Mouse (Mus musculus) adrenal gland, postnatal 14 days (tissue): Measurements from ENCODE around the gene Nle1. TPM values are rescaled to one million over a fixed set of nuclear protein-coding genes. Genes with fewer than 3 reads are reported as not detected.

Experiments used
- DNase-seq: peaks from one replicate; pipeline ENCODE4 v3.0.0; 2021; ENCODE audit warnings: mixed read lengths
- total RNA-seq: library from RNA; stranded (reverse); gene quantifications from 2 replicates; pipeline ENCODE4 v1.2.3, GENCODE M21; 2021

Nle1 gene
- total RNA-seq, 1 experiment from 2014 or later, result 17.7 TPM

DNA sequence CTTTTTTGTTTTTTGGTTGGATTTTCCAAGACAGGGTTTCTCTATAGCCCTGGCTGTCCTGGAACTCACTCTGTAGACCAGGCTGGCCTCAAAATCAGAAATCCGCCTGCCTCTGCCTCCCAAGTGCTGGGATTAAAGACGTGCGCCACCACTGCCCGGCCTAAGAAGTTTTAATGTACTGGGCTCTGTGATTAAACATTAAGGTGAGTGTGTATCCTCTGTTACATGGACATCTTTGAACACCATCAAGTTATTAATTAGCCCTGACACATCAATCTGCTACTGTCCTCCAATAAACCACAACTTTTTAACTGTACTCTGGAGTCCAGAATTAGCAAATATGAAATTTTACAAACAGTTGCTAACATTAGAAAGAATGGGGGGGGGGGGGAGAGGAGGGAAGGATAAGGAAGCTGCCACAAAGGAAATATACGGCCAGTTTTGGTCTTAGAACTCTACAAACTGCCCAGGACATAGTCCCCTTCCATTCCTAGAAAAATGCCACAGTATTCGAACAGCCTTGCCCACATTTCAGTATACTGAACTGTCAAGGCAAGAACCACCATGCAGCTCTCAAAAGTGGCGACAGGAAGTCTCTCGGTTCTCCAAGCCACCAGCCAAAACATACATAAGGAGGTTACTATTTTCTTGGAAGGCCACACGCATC, 38.6 kb downstream of the Nle1 start:
- no peak for DNase-seq

DNA sequence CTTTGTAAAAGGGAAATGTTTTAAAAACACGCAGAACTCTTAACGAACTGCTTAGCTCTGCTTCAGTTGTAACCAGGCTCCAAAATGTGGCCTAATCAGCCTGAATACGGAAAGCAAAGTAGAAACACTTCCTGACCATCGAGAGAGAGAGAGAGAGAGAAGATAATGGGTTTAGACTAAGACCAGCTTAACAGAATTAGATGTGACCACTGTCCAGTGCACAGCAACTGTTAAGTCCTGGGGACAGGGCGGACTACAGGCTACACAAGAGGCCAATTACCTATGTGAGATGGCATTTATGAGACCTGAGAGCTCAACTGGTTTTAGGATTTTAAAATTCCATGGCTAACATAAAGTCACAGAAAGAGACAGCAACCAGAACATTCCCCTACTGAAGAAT, 40.3 kb downstream of the Nle1 start:
- DNase-seq, result no peak

DNA sequence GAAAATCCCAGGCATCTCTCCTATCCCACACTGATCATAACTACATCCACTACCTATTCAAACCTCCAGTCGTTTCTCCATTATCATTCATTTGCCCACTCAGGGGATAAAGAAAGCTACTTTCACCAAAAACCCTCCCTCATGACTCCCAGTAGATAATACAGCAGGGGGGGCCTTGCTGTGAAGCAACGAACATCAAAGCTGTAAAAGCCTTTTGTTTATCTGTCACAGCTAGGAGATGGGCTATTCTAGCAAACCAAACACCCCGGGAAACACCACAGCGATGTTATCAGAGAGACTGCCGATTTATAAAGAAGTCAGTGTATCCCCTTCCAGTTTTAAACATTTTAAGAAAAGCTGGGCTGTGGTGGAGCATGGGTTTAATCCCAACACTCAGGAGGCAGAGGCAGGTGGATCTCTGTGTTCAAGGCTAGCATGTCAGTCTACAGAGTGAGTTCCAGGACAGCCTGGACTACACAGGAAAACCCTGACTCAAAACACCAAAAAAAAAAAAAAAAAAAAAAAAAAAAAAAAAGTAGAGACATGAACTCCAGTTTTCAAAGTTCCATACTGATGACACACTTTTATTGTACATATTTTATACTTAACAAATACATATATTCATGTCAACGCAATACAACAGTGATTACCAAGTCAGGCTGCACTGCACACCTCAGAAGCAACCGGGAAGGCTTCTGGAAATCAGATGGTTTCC, 41.2 kb downstream of the Nle1 start:
- DNase-seq, result no peak

DNA sequence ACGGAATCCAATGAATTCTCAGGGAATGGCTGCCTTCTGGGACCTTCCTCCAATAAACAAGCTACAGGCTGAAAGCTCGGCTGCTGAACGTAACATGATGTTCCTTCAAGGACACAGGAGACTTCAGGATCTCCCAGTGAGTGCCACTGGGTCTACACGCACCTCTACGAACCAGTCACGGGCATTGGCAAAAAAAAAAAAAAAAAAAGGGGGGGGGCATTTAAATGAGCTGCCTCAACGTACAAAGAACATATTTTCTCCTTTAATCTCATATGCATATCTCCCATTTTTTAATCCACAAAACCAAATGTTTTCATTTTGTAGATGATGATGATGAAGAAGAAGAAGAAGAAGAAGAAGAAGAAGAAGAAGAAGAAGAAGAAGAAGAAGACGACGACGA, 42.3 kb downstream of the Nle1 start:
- DNase-seq, result no peak

DNA sequence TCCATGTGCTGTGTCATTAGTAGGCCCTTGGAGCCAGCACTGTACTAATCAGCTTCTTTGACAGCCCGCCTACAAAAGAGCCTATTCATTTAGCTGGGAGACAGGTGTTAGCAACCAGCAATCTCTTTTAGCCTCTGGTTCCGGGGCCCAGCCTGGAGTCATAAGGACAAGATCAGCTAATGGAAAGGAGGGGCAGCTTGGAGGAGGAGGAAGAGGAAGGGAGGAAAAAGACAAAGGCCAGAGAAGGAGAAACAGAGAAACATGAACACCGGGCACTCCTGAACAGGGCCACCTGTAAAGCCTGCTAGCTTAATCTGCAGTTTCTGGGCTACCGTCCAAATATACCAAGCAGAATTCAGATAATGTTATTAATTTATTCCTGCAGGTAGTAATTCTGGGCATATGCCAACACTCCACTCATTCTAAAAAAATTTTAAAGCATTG, 44.7 kb downstream of the Nle1 start:
- no peak for DNase-seq

DNA sequence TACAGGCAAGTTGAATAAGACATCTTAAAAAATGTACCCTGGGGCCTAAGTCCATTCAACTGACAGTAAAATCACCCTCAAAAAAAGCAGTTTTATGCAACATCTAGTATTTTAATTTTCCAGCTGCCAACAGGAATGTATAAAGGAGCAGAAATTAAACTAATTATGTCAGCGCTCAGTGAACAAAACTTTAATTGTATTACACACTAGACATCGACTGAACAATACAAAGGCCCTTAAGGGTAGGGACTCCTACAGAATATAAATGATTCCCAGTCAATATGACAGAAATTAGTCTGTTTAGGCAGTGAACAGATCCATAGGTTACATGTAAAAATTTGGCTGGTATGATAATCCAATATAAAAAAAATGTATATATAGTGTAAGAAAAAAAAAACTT, 45.2 kb downstream of the Nle1 start:
- DNase-seq, result no peak

DNA sequence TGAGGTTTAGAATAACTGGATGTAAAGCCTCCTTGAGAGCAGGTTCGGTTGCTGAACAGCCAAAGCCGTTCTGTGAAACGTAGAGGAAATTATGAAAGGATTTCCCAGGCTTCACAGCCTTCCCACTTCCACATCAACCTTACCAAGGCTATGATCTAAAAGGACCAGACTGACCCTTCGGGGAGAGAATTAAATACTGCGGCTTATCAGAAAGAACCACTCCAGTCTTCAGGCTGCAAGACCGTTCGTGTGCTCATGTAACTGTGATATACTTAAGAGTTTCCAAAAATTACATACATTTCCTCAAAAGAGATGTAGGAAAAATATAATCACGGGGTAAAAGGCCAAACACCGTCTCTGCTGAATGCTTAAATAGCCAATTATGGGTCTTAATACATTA, 45.6 kb downstream of the Nle1 start:
- DNase-seq, result no peak

DNA sequence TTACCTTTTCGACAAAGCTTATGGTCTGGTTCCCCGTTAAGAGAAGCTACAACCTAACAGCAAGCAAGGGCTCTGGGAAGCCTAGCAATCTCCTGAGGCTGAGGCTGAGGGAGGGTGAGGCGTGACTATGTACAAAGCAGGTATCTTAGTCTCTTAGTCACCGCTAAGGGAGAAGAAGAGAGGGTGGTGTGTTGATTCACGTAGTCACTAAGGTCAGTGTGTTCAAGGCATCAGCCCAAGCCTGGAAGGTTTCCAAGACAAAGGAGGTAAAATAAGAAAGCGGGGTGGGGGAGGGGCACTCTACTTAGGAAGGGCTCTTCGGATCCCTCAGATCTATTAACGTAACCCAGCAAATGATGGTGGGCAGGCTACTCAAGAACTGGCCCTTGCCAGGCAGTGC, 46.7 kb downstream of the Nle1 start:
- DNase-seq, result peak; percentile 29

DNA sequence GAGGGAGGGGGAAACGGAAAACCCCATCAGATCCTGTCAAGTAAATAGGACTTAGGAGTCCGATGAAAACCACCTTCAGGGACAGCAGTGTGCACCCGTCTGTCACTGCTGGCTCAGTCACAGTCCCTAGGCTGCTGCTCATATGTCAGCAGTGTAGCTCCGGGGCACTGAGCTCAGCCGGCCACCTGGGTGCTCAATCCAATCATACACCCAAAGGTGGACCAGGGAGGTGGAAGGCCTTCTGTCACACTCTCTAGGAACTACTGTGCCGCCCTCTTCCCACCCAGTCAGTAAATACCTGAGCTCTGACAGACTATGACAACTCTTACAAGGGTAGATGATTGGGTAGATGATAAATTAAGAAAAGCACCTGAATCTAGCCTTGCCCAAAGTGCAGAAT, 47.5 kb downstream of the Nle1 start:
- DNase-seq, result no peak

DNA sequence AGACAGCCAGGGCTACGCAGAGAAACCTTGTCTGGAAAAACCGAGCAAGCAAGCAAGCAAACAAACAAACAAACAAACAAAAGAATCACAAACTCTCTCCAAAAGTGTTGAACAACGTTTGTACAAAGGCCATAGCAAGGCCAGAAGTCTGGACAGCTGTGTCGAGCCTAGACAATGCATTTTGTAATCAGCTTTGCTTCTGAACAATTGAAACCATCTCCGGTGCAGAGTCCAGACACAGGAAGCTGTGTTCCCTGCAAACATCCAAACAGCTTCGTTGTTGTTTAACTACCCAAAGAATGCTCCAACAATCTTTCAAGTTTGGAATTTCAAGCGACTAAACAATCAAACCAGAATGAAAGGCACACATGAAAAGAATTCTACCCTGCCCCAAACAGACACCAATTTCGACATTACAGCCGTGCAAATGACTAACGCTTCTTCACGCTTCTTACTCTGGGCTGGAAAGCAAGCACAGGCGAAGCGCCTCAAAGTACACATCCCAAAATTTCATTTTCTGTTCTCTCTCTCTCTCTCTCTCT, 50.8 kb downstream of the Nle1 start:
- no peak for DNase-seq

DNA sequence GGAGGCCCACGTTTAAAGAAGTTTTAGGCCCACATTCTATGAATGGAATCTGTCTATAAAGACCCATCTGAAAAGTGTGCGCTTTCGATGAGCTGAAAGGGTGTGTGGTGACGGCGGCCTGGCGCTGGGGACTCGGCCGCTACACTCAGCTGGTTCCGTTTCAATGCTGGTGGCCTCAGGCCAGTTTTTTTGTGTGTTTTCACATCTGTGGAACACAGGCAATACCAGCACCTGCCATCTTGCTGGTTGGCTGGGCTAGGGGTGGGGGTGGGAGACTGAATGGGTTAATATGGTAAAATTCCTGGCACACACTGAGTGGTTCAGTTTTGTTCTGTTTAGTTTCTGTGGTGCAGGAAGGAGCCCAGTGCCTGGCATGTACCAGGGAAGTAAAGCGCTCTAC, 52.2 kb downstream of the Nle1 start:
- DNase-seq, result no peak

DNA sequence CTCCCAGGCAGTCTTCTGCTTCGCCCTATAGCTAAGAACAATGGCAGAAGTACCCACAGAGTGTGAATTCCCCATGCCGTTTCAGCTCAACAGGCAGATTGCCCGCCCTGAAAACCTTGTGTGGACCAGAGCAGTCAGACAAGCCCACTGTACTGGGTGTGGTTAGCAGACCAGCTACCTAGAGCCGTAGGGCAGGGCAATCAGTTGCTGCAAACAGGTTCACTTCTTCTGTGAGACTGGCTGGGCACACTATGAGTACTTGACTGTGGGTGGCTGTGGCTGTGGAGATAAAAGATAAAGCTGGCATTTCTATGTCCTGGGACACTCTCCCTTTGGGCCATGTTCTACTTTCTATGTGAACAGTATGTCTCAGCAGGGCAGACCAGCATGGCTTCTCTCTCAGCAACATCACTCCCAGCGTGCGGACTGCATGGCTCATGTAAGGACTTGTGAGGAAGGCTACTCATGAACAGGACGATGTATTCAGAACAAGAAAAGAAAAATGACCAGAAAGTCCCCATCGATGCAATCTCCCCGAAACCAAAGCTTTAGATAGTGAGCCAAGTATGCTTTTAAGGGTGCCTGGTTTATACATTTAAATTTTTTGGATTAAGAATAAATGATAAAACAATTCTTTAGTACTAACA, 52.8 kb downstream of the Nle1 start:
- DNase-seq, result no peak

DNA sequence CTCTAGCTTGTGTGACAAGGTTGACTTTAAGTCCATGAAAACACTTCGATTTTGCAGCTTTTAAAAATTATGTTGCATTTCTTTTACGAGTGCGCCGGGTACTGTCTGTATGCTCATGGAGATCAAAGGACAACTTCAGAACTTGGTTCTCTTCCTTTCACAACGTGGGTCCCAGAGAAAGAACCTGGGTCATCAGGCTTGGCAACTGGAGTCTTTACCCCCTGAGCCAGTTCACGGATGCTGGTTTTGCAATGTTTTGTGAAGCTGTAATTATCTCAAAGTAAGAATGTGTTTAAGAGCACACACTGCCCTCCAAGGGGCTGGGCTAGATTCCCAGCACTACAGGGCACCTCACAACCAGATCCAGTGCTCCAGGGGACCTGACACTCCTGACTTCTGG, 54.1 kb downstream of the Nle1 start:
- no peak for DNase-seq

DNA sequence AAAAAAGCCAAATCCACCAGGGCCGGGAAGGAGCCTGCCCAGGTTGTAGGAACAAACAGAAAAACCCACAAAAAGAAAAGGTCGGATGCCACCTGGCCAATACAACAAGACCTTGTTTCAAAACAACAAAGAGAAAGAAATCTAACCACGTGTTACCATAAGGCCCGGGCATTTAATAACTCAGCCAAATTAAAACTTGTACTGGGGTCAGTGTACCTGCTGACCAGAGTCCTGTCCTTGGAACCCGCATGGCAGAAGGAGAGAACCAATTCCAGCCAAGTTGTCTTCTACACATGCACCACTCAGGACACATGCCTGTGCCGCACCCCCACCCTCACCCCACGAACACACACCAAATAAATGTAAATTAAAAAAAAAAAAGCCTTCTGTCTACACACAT, 55.3 kb downstream of the Nle1 start:
- no peak for DNase-seq

DNA sequence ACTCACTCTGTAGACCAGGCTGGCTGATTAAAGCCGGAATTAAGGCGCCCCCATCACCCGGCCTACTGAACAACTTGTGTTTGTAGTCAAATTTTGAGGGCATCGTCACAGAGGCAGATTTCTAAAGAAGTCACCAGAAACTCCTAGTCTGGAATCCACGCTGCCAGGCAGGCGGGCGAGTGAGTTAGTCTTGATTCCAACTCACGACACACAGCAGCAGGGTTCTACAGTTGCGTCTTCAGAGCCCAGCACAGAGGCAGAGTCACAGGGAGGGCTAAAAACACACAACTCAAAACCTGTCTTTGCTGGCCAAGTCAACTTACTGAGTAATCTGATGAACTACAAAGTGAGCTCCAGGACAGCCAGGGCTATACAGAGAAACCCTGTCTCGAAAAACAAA, 55.7 kb downstream of the Nle1 start:
- DNase-seq, result no peak

DNA sequence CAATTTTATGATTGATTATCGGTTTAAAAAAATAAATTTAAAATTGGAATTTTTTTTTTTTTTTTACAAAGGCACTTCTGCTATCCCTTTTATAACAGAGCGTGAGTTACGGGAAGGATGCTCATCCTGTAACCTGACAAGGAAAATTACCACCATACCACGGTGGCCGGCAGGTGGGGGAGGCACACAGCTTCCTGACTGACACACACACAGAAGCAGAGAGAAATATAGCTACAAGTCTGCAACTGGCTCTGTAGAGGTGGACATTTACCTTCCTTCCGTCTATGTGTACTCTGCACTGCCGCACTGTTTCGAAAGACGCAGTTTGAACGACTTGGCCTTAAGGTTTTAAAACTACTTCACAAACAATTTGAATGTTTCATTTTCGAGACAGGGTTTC, 56.1 kb downstream of the Nle1 start:
- DNase-seq, result no peak

Other genes starting within 250 kb of the Nle1 start
- gene Cct6b, start 144.1 kb downstream of the Nle1 start, total RNA-seq, result 0.59 and 0.64 TPM in 2 replicates
- 20.1 and 21.7 TPM in 2 replicates for gene Zfp830, start 144.1 kb downstream of the Nle1 start, total RNA-seq
- gene Lig3, start 127.3 kb downstream of the Nle1 start, total RNA-seq, result 22.0 and 22.5 TPM in 2 replicates
- gene Rffl, start 37.2 kb downstream of the Nle1 start, total RNA-seq, result 7.8 and 11.8 TPM in 2 replicates
- gene Rad51d, start 17.8 kb downstream of the Nle1 start, total RNA-seq, result 15.0 and 15.4 TPM in 2 replicates
- 0.15 and 0.23 TPM in 2 replicates for gene Fndc8, start 16.3 kb downstream of the Nle1 start, total RNA-seq
- gene Unc45b, start 2.1 kb upstream of the Nle1 start, total RNA-seq, result 18.7 and 24.2 TPM in 2 replicates
- gene Slfn5, start 42.9 kb upstream of the Nle1 start, total RNA-seq, result 56.2 and 66.5 TPM in 2 replicates
- gene Slfn9, start 83.4 kb upstream of the Nle1 start, total RNA-seq, result 10.8 and 10.9 TPM in 2 replicates
- gene Slfn8, start 112.4 kb upstream of the Nle1 start, total RNA-seq, result 0.93 and 2.1 TPM in 2 replicates
- 4.1 and 15.8 TPM in 2 replicates for gene Slfn2, start 156.7 kb upstream of the Nle1 start, total RNA-seq
- gene Slfn1, start 208.4 kb upstream of the Nle1 start, total RNA-seq, result 0.48 and 5.3 TPM in 2 replicates